Mouse (Mus musculus) gastrocnemius, postnatal 10 days (tissue): Measurements from ENCODE around the gene Irgq. TPM values are rescaled to one million over a fixed set of nuclear protein-coding genes. Genes with fewer than 3 reads are reported as not detected.

Experiments
- total RNA-seq, 2 experiments: library from RNA; stranded (reverse); gene quantifications; 2 replicates each; pipeline ENCODE4 v1.2.3; 2021

Irgq gene
- total RNA-seq, 2 experiments from 2014 or later: 12.8 to 15.3 TPM

Other genes with a start within 250 kb of the Irgq start
- 1 to 10 TPM; 4.2 to 5.6 TPM for gene Zfp61, start 229.5 kb upstream of the Irgq start, total RNA-seq
- 1 to 10 TPM; 2.1 to 4.0 TPM for gene Zfp94, start 214.0 kb upstream of the Irgq start, total RNA-seq
- not detected for gene Tescl, start 196.8 kb upstream of the Irgq start, total RNA-seq
- not detected for gene Lypd5, start 181.5 kb upstream of the Irgq start, total RNA-seq
- gene Kcnn4, start 160.4 kb upstream of the Irgq start, total RNA-seq: 1 to 10 TPM in 1 of 2 experiments, under 1 TPM in 1; 0.14 to 1.8 TPM
- gene Smg9, start 131.1 kb upstream of the Irgq start, total RNA-seq: 10 to 100 TPM; 15.4 to 17.1 TPM
- under 1 TPM in 1 of 2 experiments, not detected in 1; 0.21 TPM for gene Irgc1, start 78.4 kb upstream of the Irgq start, total RNA-seq
- gene Plaur, start 68.2 kb upstream of the Irgq start, total RNA-seq: 1 to 10 TPM; 2.0 to 3.0 TPM
- 10 to 100 TPM; 14.7 to 17.4 TPM for gene Cadm4, start 48.7 kb upstream of the Irgq start, total RNA-seq
- 10 to 100 TPM; 11.4 to 11.6 TPM for gene Zfp428, start 23.7 kb upstream of the Irgq start, total RNA-seq
- not detected for gene AC161166.1, start 18.2 kb upstream of the Irgq start, total RNA-seq
- not detected for gene Pinlyp, start 15.4 kb downstream of the Irgq start, total RNA-seq
- gene Xrcc1, start 15.6 kb downstream of the Irgq start, total RNA-seq: 10 to 100 TPM; 22.5 to 26.3 TPM
- gene Ethe1, start 56.9 kb downstream of the Irgq start, total RNA-seq: 10 to 100 TPM in 1 of 2 experiments, 1 to 10 TPM in 1; 9.4 to 10.0 TPM
- gene Zfp575, start 57.0 kb downstream of the Irgq start, total RNA-seq: under 1 TPM; 0.59 to 0.95 TPM
- gene Phldb3, start 80.1 kb downstream of the Irgq start, total RNA-seq: under 1 TPM; 0.77 to 0.80 TPM
- gene Lypd3, start 105.9 kb downstream of the Irgq start, total RNA-seq: not detected
- gene Tex101, start 146.0 kb downstream of the Irgq start, total RNA-seq: not detected
- not detected for gene BC049730, start 178.6 kb downstream of the Irgq start, total RNA-seq
- gene Gm4763, start 196.2 kb downstream of the Irgq start, total RNA-seq: not detected
- gene Cd177, start 229.6 kb downstream of the Irgq start, total RNA-seq: under 1 TPM in 1 of 2 experiments, not detected in 1; 0.77 TPM
- gene Ceacam10, start 246.5 kb downstream of the Irgq start, total RNA-seq: not detected